Mouse (Mus musculus) embryonic facial prominence, embryonic 13.5 days (tissue): ENCODE data around the gene Opalin. TPM values are rescaled to one million over a fixed set of nuclear protein-coding genes. Genes with fewer than 3 reads are reported as not detected.

Experiments used
- ATAC-seq: fragments of 200-750 bp; cut with Nextera tagmentation; 2 replicates; pipeline ENCODE4 v1.8.0; 2017; ENCODE audit warnings: low read depth; ENCODE audit not compliant: insufficient number of reproducible peaks, insufficient read depth, low FRiP score, low TSS enrichment
- H3K27ac ChIP-seq: fragments of 300-500 bp; sonication (generic); 2 replicates; pipeline ENCODE4 v1.5.1; 2015; ENCODE audit warnings: moderate library complexity, mild to moderate bottlenecking, inconsistent platforms
- H3K27me3 ChIP-seq: fragments of 300-500 bp; sonication (generic); 2 replicates; pipeline ENCODE4 v1.6.1; 2015; ENCODE audit warnings: mild to moderate bottlenecking, inconsistent platforms
- H3K36me3 ChIP-seq: fragments of 300-500 bp; sonication (generic); 2 replicates; pipeline ENCODE4 v1.6.1; 2015; ENCODE audit warnings: mild to moderate bottlenecking, inconsistent platforms
- H3K4me1 ChIP-seq: fragments of 300-500 bp; sonication (generic); 2 replicates; pipeline ENCODE4 v1.6.1; 2015; ENCODE audit warnings: inconsistent platforms
- H3K4me2 ChIP-seq: fragments of 300-500 bp; sonication (generic); 2 replicates; pipeline ENCODE4 v1.6.1; 2015; ENCODE audit warnings: moderate library complexity, mild to moderate bottlenecking, inconsistent platforms
- H3K4me3 ChIP-seq: fragments of 300-500 bp; sonication (generic); 2 replicates; pipeline ENCODE4 v1.5.1; 2015; ENCODE audit warnings: mild to moderate bottlenecking, inconsistent platforms
- H3K9ac ChIP-seq: fragments of 300-500 bp; sonication (generic); 2 replicates; pipeline ENCODE4 v1.6.1; 2015; ENCODE audit warnings: mild to moderate bottlenecking, inconsistent platforms
- H3K9me3 ChIP-seq: fragments of 300-500 bp; sonication (generic); 2 replicates; pipeline ENCODE4 v1.6.1; 2016; ENCODE audit warnings: inconsistent platforms
- WGBS: fragments of 180-500 bp; shearing (Covaris S2); methylation state at CpG from one replicate; pipeline ENCODE4 v1.1.7; 2015; ENCODE audit warnings: mixed read lengths; 5-methylcytosine and 5-hydroxymethylcytosine counted together
- polyA plus RNA-seq: library from polyadenylated mRNA; unstranded; fragments of >200 nt; fragmentation: Nextera tagmentation; extraction: Ambion mirVana; gene quantifications from 2 replicates; pipeline ENCODE4 v1.2.1, GENCODE M21; 2015

Gene Opalin
- polyA plus RNA-seq, 1 experiment from 2014 or later: not detected

GRCm38 (mm10) chr19:41104922-41105321, 28.0 kb upstream of the Opalin start:
- 33% methylated on average over 8 of the region's 8 CpGs for WGBS
- no peak for ATAC-seq
- H3K9me3 ChIP-seq: no peaks in the 10 kb centered on the region
- no peak overlapping the region for H3K27ac ChIP-seq
- H3K27me3 ChIP-seq: no peaks in the 10 kb centered on the region; the same call in 1 of the 2 replicates
- no peak overlapping the region for H3K4me2 ChIP-seq
- no peaks in the 10 kb centered on the region for H3K36me3 ChIP-seq
- no peak overlapping the region for H3K4me3 ChIP-seq
- H3K4me1 ChIP-seq: peaks cover 5% of the 10 kb centered on the region; the same call in 1 of the 2 replicates
- no peak overlapping the region for H3K9ac ChIP-seq

DNA sequence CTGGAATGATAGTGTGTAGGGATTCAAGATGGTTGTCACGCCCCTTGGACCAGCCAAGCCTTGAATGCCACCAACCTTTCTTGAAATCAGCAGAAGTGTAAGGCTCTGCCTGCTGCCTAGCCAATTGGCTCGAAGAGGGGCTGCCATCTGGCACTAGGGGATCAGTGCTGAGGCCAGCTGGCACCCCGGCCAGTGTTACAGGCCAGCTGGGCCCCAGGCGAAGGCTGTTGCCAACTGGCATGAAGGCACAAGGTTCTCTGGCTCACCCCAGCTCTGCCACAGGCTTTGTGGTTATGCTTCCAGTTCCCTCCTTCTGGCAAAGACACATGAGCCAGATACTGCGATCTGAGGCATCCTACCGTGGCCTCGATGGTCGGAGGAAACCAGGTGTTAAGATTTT, 24.5 kb upstream of the Opalin start:
- H3K4me1 ChIP-seq: no peaks in the 10 kb centered on the region
- H3K27ac ChIP-seq: no peak overlapping the region
- H3K4me3 ChIP-seq: no peak overlapping the region
- H3K9me3 ChIP-seq: no peaks in the 10 kb centered on the region
- no peak overlapping the region for H3K9ac ChIP-seq
- ATAC-seq: no peak
- no peaks in the 10 kb centered on the region; the same call in 1 of the 2 replicates for H3K27me3 ChIP-seq
- H3K36me3 ChIP-seq: no peaks in the 10 kb centered on the region
- H3K4me2 ChIP-seq: no peak overlapping the region
- 78% methylated on average over 8 of the region's 8 CpGs for WGBS

GRCm38 (mm10) chr19:41100863-41101262, 23.9 kb upstream of the Opalin start:
- Histone ChIP-seq H3K27ac (no peak overlapping the region), H3K4me2 (no peak overlapping the region), H3K9me3 (no peaks in the 10 kb centered on the region), H3K9ac (no peak overlapping the region), H3K4me3 (no peak overlapping the region), H3K36me3 (no peaks in the 10 kb centered on the region), H3K4me1 (no peaks in the 10 kb centered on the region), H3K27me3 (no peaks in the 10 kb centered on the region; the same call in 1 of the 2 replicates)
- 87% methylated on average over 7 of the region's 7 CpGs for WGBS
- no peak for ATAC-seq

GRCm38 (mm10) chr19:41097038-41097437, 20.1 kb upstream of the Opalin start:
- Histone ChIP-seq H3K27ac (no peak overlapping the region), H3K36me3 (no peaks in the 10 kb centered on the region), H3K4me1 (no peaks in the 10 kb centered on the region), H3K27me3 (no peaks in the 10 kb centered on the region), H3K9ac (no peak overlapping the region; the same call in 1 of the 2 replicates), H3K4me2 (no peak overlapping the region), H3K4me3 (no peak overlapping the region), H3K9me3 (no peaks in the 10 kb centered on the region)
- WGBS: 50% methylated on average over 4 of the region's 4 CpGs
- no peak for ATAC-seq

- no peak for ATAC-seq
- no peaks in the 10 kb centered on the region for H3K4me1 ChIP-seq
- H3K36me3 ChIP-seq: no peaks in the 10 kb centered on the region
- no peak overlapping the region for H3K4me2 ChIP-seq
- no peak overlapping the region for H3K27ac ChIP-seq
- peaks cover 24% of the 10 kb centered on the region for H3K27me3 ChIP-seq
- H3K4me3 ChIP-seq: no peak overlapping the region
- 50% methylated on average over 2 of the region's 2 CpGs for WGBS
- H3K9me3 ChIP-seq: no peaks in the 10 kb centered on the region
- no peak overlapping the region for H3K9ac ChIP-seq
Measured at GRCm38 (mm10) chr19:41091901-41092300, 15.0 kb upstream of the Opalin start.

- Histone ChIP-seq H3K4me3 (no peak overlapping the region), H3K27me3 (peaks cover 24% of the 10 kb centered on the region), H3K36me3 (no peaks in the 10 kb centered on the region), H3K9ac (no peak overlapping the region), H3K4me2 (no peak overlapping the region), H3K27ac (no peak overlapping the region), H3K9me3 (no peaks in the 10 kb centered on the region), H3K4me1 (no peaks in the 10 kb centered on the region)
- 10% methylated on average over 5 of the region's 5 CpGs for WGBS
- ATAC-seq: no peak
Measured at GRCm38 (mm10) chr19:41089833-41090232, 12.9 kb upstream of the Opalin start.

DNA sequence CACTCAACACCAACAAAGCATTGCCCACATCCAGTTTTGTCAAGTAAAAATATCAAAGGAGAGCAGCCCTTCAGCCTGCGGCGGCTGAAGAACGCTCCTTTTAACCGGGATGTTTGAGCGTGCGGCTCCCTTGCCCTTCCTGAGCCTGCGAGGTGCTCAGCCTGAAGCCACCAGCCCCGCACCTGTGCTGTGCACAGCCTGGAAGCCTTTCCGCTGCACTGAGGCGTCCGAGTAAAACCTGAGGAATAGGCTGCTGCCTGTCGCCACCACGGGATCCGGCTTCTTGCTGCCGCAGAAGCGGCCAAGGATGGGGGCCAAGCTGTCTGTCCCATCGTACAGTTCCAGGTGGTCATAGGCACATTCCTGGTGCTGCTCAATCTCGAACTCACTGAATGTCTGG, 11.6 kb upstream of the Opalin start:
- 33% methylated on average over 18 of the region's 18 CpGs for WGBS
- Histone ChIP-seq H3K36me3 (no peaks in the 10 kb centered on the region), H3K4me3 (no peak overlapping the region), H3K4me1 (no peaks in the 10 kb centered on the region), H3K27ac (no peak overlapping the region), H3K27me3 (peaks cover 24% of the 10 kb centered on the region), H3K4me2 (peak overlapping the region; percentile 26; the same call in 1 of the 2 replicates), H3K9me3 (no peaks in the 10 kb centered on the region), H3K9ac (no peak overlapping the region)
- ATAC-seq: no peak

DNA sequence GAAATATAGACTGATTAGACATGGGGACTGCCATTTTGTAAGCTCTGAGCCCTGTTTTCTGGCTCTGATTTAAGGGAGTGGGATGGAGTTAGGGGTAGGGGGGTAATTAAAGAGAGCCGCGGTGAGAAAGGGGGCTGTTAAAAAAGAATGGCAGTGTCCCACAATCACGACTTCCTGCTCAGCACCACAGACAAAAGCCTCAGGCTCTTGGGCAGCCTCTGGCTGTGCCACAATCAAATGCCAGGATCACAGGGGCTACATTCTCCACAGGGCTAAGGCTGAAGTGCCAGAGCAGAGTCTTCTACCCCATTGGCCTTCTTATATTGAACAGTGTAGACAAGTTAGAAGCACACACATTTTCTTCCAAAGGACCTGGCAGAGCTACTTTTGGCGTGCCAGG, 11.0 kb upstream of the Opalin start:
- Histone ChIP-seq H3K4me1 (no peaks in the 10 kb centered on the region), H3K9me3 (no peaks in the 10 kb centered on the region), H3K27ac (no peak overlapping the region), H3K9ac (no peak overlapping the region), H3K36me3 (no peaks in the 10 kb centered on the region), H3K27me3 (peaks cover 24% of the 10 kb centered on the region), H3K4me2 (no peak overlapping the region), H3K4me3 (no peak overlapping the region)
- no peak for ATAC-seq
- 39% methylated on average over 4 of the region's 4 CpGs for WGBS

DNA sequence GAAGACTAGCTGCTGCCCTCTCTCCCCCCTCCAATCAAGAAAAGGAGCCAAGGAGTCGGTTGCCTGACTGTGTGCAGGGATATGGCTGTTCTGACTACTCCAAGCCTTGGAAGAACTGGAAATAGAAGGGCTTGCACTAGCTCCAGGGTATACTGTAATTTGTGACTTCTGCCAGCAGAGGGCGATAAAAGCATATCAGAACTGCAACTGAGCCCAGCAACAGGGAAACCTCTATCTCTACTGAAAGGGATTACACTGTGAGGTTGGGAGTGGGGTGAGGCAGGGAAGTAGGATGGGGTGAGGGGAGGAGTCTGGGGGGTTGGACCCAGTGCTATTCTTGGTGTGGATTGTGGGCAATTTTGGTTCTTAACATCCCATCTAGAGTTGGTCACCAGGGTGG, 9.8 kb upstream of the Opalin start:
- H3K9me3 ChIP-seq: no peaks in the 10 kb centered on the region
- ATAC-seq: no peak
- WGBS: 8% methylated on average over 2 of the region's 2 CpGs
- H3K4me2 ChIP-seq: no peak overlapping the region
- no peak overlapping the region for H3K9ac ChIP-seq
- H3K4me3 ChIP-seq: no peak overlapping the region
- H3K27ac ChIP-seq: no peak overlapping the region
- H3K4me1 ChIP-seq: no peaks in the 10 kb centered on the region
- no peaks in the 10 kb centered on the region for H3K36me3 ChIP-seq
- H3K27me3 ChIP-seq: peaks cover 24% of the 10 kb centered on the region

- Histone ChIP-seq H3K4me1 (no peaks in the 10 kb centered on the region), H3K4me2 (no peak overlapping the region), H3K27ac (no peak overlapping the region), H3K9me3 (no peaks in the 10 kb centered on the region), H3K36me3 (no peaks in the 10 kb centered on the region), H3K27me3 (peaks cover 24% of the 10 kb centered on the region), H3K4me3 (no peak overlapping the region), H3K9ac (no peak overlapping the region)
- 87% methylated on average over 6 of the region's 6 CpGs for WGBS
- no peak for ATAC-seq
Measured at GRCm38 (mm10) chr19:41086289-41086688, 9.4 kb upstream of the Opalin start.

GRCm38 (mm10) chr19:41083646-41084045, 6.7 kb upstream of the Opalin start:
- H3K9me3 ChIP-seq: no peaks in the 10 kb centered on the region
- no peak overlapping the region for H3K4me3 ChIP-seq
- no peak overlapping the region for H3K4me2 ChIP-seq
- H3K36me3 ChIP-seq: no peaks in the 10 kb centered on the region
- H3K27ac ChIP-seq: no peak overlapping the region
- ATAC-seq: no peak
- WGBS: 87% methylated on average over 14 of the region's 14 CpGs
- H3K9ac ChIP-seq: no peak overlapping the region
- H3K4me1 ChIP-seq: no peaks in the 10 kb centered on the region
- peaks cover 14% of the 10 kb centered on the region for H3K27me3 ChIP-seq

GRCm38 (mm10) chr19:41081589-41081988, 4.7 kb upstream of the Opalin start:
- H3K4me3 ChIP-seq: no peak overlapping the region
- ATAC-seq: no peak
- 52% methylated on average over 3 of the region's 3 CpGs for WGBS

More at GRCm38 (mm10) chr19:41081589-41081988, 4.7 kb upstream of the Opalin start:
- Histone ChIP-seq H3K36me3 (no peaks in the 10 kb centered on the region), H3K4me2 (no peak overlapping the region), H3K4me1 (no peaks in the 10 kb centered on the region), H3K27me3 (no peaks in the 10 kb centered on the region; the same call in 1 of the 2 replicates), H3K9ac (no peak overlapping the region), H3K27ac (no peak overlapping the region), H3K9me3 (no peaks in the 10 kb centered on the region)
